Mouse (Mus musculus) heart, adult 2 months (tissue): Measurements from ENCODE around the gene Ppp2r5d.

Experiments
- CTCF ChIP-seq: fragments of 200-600 bp; IDR thresholded peaks from 2 replicates; pipeline ENCODE4 v1.8.1; 2022; ENCODE audit warnings: antibody characterized with exemption, mild to moderate bottlenecking, moderate library complexity
- EP300 ChIP-seq: fragments of 200-500 bp; IDR thresholded peaks from 2 replicates; pipeline ENCODE4 v1.6.1; 2011; ENCODE audit warnings: low read depth, low read length, control low read depth; ENCODE audit not compliant: insufficient read depth

DNA sequence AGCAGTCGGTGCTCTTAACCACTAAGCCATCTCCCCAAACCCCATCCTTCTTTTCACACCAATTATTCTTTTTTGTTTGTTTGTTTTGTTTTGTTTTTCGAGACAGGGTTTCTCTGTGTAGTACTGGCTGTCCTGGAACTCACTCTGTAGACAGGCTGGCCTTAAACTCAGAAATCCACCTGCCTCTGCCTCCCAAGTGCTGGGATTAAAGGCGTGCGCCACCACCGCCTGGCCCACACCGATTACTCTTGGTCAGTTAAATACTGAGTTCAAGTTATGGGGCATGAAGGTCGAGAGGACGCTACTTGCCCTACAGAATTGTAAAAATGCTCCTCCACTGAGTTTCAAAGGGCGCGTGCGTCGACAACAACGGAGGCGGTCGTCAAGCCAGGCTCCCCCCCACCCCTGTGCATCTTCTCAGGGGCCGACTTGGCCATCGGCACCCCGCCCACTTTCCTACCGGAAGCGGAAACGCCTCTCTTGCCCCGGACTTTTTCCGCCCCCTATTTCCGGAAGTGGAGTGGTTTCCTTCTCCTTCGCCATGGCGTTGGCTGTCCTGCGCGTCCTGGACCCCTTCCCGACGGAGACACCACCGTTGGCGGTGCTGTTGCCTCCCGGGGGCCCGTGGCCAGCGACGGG, 6.2 kb upstream of the Ppp2r5d start, which contains the start of gene Pex6:
- TF ChIP-seq CTCF (no peak), EP300 (0 out of 2 replicates have a peak, but pooled peaks have one; percentile 57)
